Mouse (Mus musculus): Measurements from ENCODE around the gene Htr2b. TPM values are rescaled to one million over a fixed set of nuclear protein-coding genes. Genes with fewer than 3 reads are reported as not detected.

The Htr2b gene
- polyA plus RNA-seq, 1 experiment: not detected

- H3K27me3 ChIP-seq (ENCODE audit: control insufficient read depth, insufficient read depth, low read length): no peaks in the 10 kb centered on the region
- peak; percentile 95 for TF ChIP-seq POLR2A (IDR thresholded peaks at IDR 0.05; ENCODE audit: low read depth, low read length)
- no peak for TF ChIP-seq CTCF (IDR thresholded peaks at IDR 0.05; ENCODE audit: extremely low read depth, insufficient read depth, insufficient read length, insufficient replicate concordance)
- peak within 1 kb of the TSS; percentile 63 for H3K4me3 ChIP-seq (ENCODE audit: extremely low read depth, insufficient read depth, insufficient read length)
- 3% methylated on average over 40 of the region's 40 CpGs for WGBS
- DNase-seq (ENCODE audit: low read depth in 1 of 2, low spot score in 2 of 2): peak; percentile 93 to 97
- peaks cover 2% of the 10 kb centered on the region; the same call in 1 of the 2 replicates for H3K4me1 ChIP-seq (ENCODE audit: control insufficient read depth, insufficient read depth, insufficient read length)
- H3K27ac ChIP-seq (ENCODE audit: insufficient read depth, low read length): peak within 1 kb of the TSS; percentile 43
- H3K36me3 ChIP-seq (ENCODE audit: control insufficient read depth, insufficient read depth, low read length): no peaks in the 10 kb centered on the region
These were observed 42.5 kb upstream of the Htr2b start, which contains the start of gene Armc9 for GRCm38 (mm10) chr1:86154133-86154823. Gene Armc9, plus strand, starts transcription at chr1:86154780.

GRCm38 (mm10) chr1:86152618-86153017 lies 40.8 kb upstream of the Htr2b start:
- H3K4me3 ChIP-seq (ENCODE audit: extremely low read depth, insufficient read depth, insufficient read length): no peak overlapping the region
- no peak overlapping the region for H3K27ac ChIP-seq (ENCODE audit: insufficient read depth, low read length)
- TF ChIP-seq CTCF (IDR thresholded peaks at IDR 0.05; ENCODE audit: extremely low read depth, insufficient read depth, insufficient read length, insufficient replicate concordance) (peak; percentile 17; the same call in 1 of the 2 replicates), POLR2A (IDR thresholded peaks at IDR 0.05; ENCODE audit: low read depth, low read length) (no peak)
- H3K27me3 ChIP-seq (ENCODE audit: control insufficient read depth, insufficient read depth, low read length): no peaks in the 10 kb centered on the region
- no peaks in the 10 kb centered on the region for H3K36me3 ChIP-seq (ENCODE audit: control insufficient read depth, insufficient read depth, low read length)
- peaks cover 2% of the 10 kb centered on the region; the same call in 1 of the 2 replicates for H3K4me1 ChIP-seq (ENCODE audit: control insufficient read depth, insufficient read depth, insufficient read length)
- 88% methylated on average over 1 of the region's 1 CpGs for WGBS
- no peak for DNase-seq (ENCODE audit: low read depth in 1 of 2, low spot score in 2 of 2)

GRCm38 (mm10) chr1:86151376-86151775 lies 39.6 kb upstream of the Htr2b start:
- TF ChIP-seq CTCF (IDR thresholded peaks at IDR 0.05; ENCODE audit: extremely low read depth, insufficient read depth, insufficient read length, insufficient replicate concordance) (no peak), POLR2A (IDR thresholded peaks at IDR 0.05; ENCODE audit: low read depth, low read length) (no peak)
- Histone ChIP-seq H3K27me3 (ENCODE audit: control insufficient read depth, insufficient read depth, low read length) (no peaks in the 10 kb centered on the region), H3K36me3 (ENCODE audit: control insufficient read depth, insufficient read depth, low read length) (no peaks in the 10 kb centered on the region), H3K4me1 (ENCODE audit: control insufficient read depth, insufficient read depth, insufficient read length) (peaks cover 2% of the 10 kb centered on the region; the same call in 1 of the 2 replicates), H3K4me3 (ENCODE audit: extremely low read depth, insufficient read depth, insufficient read length) (no peak overlapping the region), H3K27ac (ENCODE audit: insufficient read depth, low read length) (no peak overlapping the region)
- 79% methylated on average over 7 of the region's 7 CpGs for WGBS
- DNase-seq (ENCODE audit: low read depth in 1 of 2, low spot score in 2 of 2): no peak

GRCm38 (mm10) chr1:86150929-86151328 lies 39.2 kb upstream of the Htr2b start:
- H3K27ac ChIP-seq (ENCODE audit: insufficient read depth, low read length): no peak overlapping the region
- TF ChIP-seq CTCF (IDR thresholded peaks at IDR 0.05; ENCODE audit: extremely low read depth, insufficient read depth, insufficient read length, insufficient replicate concordance): no peak
- no peak for TF ChIP-seq POLR2A (IDR thresholded peaks at IDR 0.05; ENCODE audit: low read depth, low read length)
- no peaks in the 10 kb centered on the region for H3K36me3 ChIP-seq (ENCODE audit: control insufficient read depth, insufficient read depth, low read length)
- no peak for DNase-seq (ENCODE audit: low read depth in 1 of 2, low spot score in 2 of 2)
- H3K4me1 ChIP-seq (ENCODE audit: control insufficient read depth, insufficient read depth, insufficient read length): peaks cover 2% of the 10 kb centered on the region; the same call in 1 of the 2 replicates
- no peak overlapping the region for H3K4me3 ChIP-seq (ENCODE audit: extremely low read depth, insufficient read depth, insufficient read length)
- H3K27me3 ChIP-seq (ENCODE audit: control insufficient read depth, insufficient read depth, low read length): no peaks in the 10 kb centered on the region
- 69% methylated on average over 6 of the region's 6 CpGs for WGBS

- TF ChIP-seq CTCF (IDR thresholded peaks at IDR 0.05; ENCODE audit: extremely low read depth, insufficient read depth, insufficient read length, insufficient replicate concordance): no peak
- TF ChIP-seq POLR2A (IDR thresholded peaks at IDR 0.05; ENCODE audit: low read depth, low read length): no peak
- Histone ChIP-seq H3K36me3 (ENCODE audit: control insufficient read depth, insufficient read depth, low read length) (no peaks in the 10 kb centered on the region), H3K4me3 (ENCODE audit: extremely low read depth, insufficient read depth, insufficient read length) (no peak overlapping the region), H3K27me3 (ENCODE audit: control insufficient read depth, insufficient read depth, low read length) (no peaks in the 10 kb centered on the region), H3K4me1 (ENCODE audit: control insufficient read depth, insufficient read depth, insufficient read length) (peaks cover 4% of the 10 kb centered on the region; the same call in 1 of the 2 replicates), H3K27ac (ENCODE audit: insufficient read depth, low read length) (no peak overlapping the region)
- DNase-seq (ENCODE audit: low read depth in 1 of 2, low spot score in 2 of 2): no peak
- 75% methylated on average over 9 of the region's 9 CpGs for WGBS
These were observed 36.4 kb upstream of the Htr2b start for GRCm38 (mm10) chr1:86148161-86148560.

GRCm38 (mm10) chr1:86147557-86147956 lies 35.8 kb upstream of the Htr2b start:
- no peaks in the 10 kb centered on the region for H3K36me3 ChIP-seq (ENCODE audit: control insufficient read depth, insufficient read depth, low read length)
- no peak for DNase-seq (ENCODE audit: low read depth in 1 of 2, low spot score in 2 of 2)
- H3K4me1 ChIP-seq (ENCODE audit: control insufficient read depth, insufficient read depth, insufficient read length): peaks cover 4% of the 10 kb centered on the region; the same call in 1 of the 2 replicates
- TF ChIP-seq POLR2A (IDR thresholded peaks at IDR 0.05; ENCODE audit: low read depth, low read length) (no peak), CTCF (IDR thresholded peaks at IDR 0.05; ENCODE audit: extremely low read depth, insufficient read depth, insufficient read length, insufficient replicate concordance) (no peak)
- H3K27ac ChIP-seq (ENCODE audit: insufficient read depth, low read length): no peak overlapping the region
- H3K4me3 ChIP-seq (ENCODE audit: extremely low read depth, insufficient read depth, insufficient read length): no peak overlapping the region
- WGBS: 26% methylated on average over 5 of the region's 5 CpGs
- no peaks in the 10 kb centered on the region for H3K27me3 ChIP-seq (ENCODE audit: control insufficient read depth, insufficient read depth, low read length)

- H3K36me3 ChIP-seq (ENCODE audit: control insufficient read depth, insufficient read depth, low read length): no peaks in the 10 kb centered on the region
- DNase-seq (ENCODE audit: low read depth in 1 of 2, low spot score in 2 of 2): no peak
- H3K4me1 ChIP-seq (ENCODE audit: control insufficient read depth, insufficient read depth, insufficient read length): peaks cover 4% of the 10 kb centered on the region; the same call in 1 of the 2 replicates
- no peak overlapping the region for H3K27ac ChIP-seq (ENCODE audit: insufficient read depth, low read length)
- TF ChIP-seq POLR2A (IDR thresholded peaks at IDR 0.05; ENCODE audit: low read depth, low read length): no peak
- TF ChIP-seq CTCF (IDR thresholded peaks at IDR 0.05; ENCODE audit: extremely low read depth, insufficient read depth, insufficient read length, insufficient replicate concordance): no peak
- no peak overlapping the region for H3K4me3 ChIP-seq (ENCODE audit: extremely low read depth, insufficient read depth, insufficient read length)
- 90% methylated on average over 5 of the region's 5 CpGs for WGBS
- no peaks in the 10 kb centered on the region for H3K27me3 ChIP-seq (ENCODE audit: control insufficient read depth, insufficient read depth, low read length)
These were observed 34.5 kb upstream of the Htr2b start for GRCm38 (mm10) chr1:86146293-86146692.

Measured in spleen, adult 2 months (tissue).